Mouse (Mus musculus) thymus, postnatal 10 days (tissue): ENCODE data around the gene Slco3a1.
A peak's percentile ranks its signal among the peaks of the same experiment; 100 is the strongest.

Experiments
- DNase-seq, 2 experiments: peaks; one replicate each; pipeline ENCODE4 v3.0.0; 2021; ENCODE audit warnings: low spot score in 2 of 2

Slco3a1 gene

DNA sequence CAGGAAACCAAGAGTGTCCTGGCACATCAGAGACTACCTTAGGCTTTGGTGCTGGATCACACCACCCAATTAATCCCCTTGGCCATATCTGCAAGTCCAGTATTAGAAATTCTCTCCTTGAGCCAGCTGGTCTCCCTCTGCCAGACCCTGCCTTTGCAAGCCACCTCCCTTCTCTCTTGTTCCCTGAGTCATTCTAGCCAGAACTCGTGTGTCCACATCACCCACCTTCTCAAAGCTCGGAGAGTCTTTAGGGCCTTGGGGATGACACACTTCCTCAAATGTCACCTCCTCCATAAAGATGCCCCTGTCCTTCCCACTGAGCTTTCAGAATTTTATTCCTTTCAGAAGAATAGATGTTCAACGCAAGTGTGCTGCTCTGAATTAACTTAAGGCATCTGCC, 172.3 kb downstream of the Slco3a1 start:
- no peak for DNase-seq

DNA sequence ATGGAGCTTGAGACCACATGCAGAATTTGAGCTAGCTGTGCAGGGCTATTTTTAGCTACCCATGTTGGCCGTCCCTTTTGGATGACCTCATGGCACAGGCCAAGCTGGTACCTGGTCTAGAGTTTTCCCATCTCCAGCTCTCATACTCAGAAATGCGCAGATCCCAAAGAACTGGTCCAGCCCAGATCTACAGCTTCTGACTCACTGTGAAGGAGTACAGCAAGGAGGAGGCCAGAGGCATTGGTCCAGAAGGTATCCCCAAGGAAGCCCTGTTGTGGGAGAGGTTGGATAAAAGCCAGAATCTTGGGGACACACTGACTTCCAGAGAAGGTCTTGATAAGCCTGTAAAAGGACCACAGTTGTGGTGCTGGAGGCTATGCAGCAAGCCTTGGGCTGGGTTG, 172.7 kb downstream of the Slco3a1 start:
- no peak for DNase-seq

DNA sequence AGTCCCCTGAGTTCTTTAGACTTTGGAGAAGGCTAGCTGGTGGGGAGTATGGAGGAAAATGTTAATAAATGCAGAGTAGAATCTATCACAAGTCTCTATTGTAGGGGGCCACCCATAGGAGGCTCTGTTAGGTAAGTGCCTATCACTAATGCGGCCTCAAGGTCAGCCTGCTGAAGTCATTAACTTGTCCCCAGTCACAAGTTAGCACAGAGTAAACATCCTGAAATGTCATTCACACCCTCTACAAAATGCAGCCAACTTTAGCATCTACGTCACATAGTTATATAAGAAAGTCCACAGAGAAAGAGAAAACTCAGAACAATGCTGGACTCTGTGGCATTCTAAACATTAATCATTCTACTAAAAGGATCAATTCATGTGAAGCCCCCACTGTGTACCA, 173.5 kb downstream of the Slco3a1 start:
- no peak for DNase-seq

DNA sequence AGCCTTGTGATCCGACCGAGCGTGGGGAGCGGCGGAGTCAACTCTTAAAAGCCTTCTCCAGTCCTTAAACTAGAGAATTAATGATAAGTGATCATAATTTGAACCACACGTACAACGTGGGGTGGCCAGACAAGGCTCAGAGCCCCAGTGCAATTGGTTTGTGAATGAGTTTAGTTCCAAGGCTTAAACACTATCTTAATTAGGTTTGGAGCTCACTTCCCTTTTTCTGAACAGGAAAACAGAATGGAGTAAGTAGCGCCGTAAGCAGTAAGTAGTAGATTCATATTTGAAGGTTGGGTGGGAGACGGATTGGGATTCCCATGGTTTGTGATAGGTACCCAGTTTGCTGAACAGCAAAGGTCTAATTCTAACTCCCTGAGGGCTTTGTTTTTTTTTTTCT, 176.7 kb downstream of the Slco3a1 start:
- DNase-seq: no peak

DNA sequence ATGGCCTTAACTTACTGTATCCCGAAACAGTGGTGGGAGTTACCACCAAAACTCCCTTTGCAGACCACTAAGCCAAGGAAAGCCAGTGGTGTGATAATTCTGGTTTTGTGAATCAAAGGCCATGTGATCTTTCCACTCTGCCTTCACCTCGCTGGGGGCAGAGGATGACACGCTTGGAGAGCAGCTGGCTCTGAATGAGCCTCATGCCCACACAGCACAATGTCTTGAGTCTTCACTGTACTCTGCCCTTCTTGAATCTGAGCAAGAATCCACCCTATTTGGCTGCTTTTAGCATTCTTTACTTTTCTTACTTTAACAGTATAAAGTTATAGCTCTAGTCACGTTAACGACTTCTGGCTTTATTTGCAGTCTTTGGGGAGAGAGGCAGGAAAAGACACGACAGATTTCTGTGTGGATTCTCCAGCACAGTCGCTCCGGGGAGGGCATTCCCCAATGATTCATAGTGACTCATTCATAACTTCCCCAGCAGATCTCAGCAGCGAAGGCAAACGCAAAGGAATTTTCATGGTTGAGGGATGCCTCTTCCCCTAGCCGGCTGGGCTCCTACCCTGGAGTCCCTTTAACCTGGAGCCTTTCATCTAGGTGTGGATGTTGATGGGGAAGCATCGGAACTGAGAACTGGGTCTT, 178.1 kb downstream of the Slco3a1 start:
- DNase-seq: no peak

DNA sequence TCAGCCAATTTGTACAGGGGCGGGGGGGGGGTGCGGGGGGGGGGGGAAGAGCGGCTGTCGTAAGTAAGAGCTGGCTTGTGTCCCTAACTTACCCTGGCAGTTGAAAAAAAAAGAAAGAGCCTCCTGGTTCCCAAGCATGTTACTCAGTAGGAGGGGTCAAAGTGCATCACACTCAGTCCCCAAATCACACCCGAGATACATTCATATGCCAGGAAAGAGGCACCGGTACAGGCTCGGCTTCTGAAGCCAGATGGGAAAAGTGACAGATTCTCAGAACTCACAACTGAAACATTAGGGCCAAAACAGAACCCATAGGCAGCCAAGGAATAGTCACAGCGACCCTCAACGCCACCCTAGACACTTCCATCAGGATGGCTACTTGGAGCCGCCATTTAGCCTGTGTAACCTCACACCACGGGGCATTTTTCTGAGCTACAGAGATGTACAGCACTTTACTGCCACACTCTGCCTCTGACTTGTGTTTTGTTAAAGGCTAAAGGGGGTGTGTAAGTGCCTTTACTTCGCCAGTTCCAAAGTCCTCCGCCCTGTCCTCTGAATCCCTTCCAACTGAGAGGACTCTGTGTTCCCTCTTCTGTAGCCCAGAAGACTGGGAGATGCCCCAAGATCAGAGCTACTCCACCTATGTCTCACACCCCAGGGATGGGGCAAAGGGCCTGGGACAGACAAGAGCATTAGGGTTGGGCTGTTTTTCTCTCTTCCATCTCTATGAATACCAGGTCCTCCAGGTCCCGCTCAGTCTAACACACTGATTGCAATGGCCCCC, 179.2 kb downstream of the Slco3a1 start:
- DNase-seq: no peak

DNA sequence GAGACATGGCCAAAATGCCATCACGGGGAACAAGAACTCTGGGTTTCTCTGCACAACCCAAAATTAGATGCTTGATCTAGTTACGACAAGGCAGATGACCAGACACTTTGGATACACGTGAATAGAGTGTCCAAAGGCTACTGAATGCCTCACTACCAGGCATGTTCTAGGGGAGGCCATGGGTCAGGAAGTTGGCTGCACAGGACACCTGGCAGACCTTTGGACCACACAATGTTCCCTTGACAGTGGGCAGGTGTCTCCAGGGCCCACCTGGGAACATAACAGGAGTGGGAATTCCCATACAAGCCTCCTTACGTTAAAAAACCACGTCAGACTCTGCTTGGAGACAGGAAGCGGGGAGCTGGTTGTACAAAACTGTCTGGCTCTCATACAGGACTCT, 181.5 kb downstream of the Slco3a1 start:
- DNase-seq: no peak

DNA sequence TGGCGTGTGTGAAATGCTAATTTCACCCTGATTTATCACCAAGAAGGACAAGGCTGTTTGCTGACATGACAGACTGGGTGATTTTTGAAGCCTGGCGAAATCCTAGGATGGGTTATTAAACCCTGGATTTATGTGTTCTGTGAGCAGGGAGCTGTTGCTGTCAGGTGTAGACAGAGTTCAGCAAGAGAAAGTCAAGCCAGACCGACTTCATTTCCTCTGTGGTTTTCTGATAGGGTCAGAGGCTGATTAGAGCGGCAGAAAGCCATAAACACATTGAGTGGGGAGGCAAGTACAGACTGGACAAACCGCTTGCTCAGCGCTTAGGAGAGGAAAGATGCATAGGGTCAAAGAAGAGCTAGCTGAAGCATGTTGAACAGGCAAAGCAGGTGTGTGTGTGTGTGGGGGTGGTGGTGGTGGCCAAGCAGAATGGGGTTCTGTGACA, 182.4 kb downstream of the Slco3a1 start:
- no peak for DNase-seq

DNA sequence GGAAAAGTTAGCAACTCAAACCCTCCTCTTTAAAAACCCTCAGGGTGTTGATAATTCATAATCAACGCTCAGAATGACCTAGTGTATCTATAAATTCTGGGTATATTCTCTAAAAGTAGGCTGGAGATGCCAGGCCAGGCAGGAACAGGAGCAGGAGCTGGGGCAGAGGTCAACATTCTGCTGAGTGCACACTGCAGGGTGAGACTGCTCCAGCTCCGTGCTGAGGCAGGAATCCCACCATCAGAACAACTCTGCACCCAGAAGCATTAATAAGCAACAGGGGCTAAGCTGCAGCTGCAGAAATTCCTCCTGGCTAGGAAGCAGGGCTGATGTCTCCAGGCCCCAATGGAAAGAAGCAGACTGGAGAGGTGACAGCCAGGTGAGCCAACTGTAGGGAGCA, 182.9 kb downstream of the Slco3a1 start:
- no peak for DNase-seq

DNA sequence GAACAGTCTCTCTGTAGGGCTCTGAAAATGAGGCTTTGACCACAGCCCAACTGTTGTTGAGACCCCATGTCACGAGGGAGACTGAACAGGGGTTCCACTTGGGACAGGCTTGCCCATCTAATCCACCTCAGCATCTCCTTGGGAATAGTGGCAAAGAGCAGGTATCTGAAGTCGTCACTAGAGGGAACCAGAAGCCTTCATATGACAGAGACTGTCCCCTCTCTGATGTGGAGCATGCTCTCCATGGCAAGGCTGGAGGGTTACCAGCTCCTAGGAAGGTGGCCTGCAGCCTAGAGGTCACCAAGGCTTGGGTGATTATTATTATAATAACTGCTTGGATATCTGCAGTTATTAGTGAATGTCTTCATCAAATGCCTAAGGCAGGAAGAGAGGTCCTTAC, 183.4 kb downstream of the Slco3a1 start:
- peak in 1 of 2 experiments; percentile 11 for DNase-seq

DNA sequence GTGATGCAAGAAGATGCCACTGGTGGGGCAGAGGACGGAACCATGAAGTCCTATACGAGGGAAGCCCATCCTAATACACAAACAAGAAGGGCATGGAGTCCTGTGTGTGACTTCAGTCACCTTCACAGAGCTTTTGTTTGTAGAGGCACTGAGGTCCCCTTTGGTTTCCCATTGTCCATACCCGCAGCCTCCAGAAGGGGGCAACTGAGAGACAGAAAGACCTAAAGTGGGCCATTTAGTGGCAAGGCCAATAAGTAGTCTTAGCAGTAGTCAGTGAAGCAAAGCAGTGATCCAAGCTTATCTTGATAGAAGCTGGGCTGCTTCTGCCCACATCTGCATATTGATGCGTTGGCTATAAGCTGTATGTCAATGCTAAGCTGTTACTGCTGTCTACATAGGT, 184.9 kb downstream of the Slco3a1 start:
- DNase-seq: peak; percentile 37 to 56

DNA sequence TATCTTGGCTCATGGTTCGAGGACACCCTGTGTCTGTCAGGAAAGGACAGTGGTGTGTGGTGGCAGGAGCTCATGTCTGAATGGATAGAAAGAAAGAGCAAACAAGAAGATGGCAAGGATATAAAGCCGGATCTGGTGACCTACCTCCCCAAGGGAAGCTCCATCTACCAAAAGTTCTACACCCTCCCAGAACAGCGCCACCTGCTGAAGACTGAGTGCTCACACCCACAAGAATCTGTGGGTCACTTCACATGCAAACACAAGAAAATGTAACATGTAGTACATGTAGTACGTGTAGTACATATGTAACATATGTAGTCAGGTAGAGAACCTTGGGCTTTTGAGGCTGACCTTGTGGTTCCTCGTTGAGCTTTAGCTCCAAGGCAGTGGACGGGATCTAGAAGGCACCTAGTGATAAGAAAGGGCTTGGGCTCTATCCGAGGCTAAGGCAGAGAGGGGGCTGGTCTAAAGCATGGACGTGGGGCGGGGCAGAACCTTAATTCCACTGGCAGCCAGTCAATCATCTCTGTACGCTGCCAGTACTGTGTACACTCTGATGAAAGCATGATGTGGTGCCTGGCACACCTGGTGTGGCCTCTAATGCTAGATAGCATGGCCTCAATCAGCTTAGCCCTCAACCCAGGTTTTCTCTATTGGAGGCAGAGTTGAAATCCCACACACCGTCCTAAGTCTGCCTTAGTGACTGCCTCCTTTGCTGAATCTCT, 186.2 kb downstream of the Slco3a1 start:
- DNase-seq: peak in 1 of 2 experiments; percentile 11

DNA sequence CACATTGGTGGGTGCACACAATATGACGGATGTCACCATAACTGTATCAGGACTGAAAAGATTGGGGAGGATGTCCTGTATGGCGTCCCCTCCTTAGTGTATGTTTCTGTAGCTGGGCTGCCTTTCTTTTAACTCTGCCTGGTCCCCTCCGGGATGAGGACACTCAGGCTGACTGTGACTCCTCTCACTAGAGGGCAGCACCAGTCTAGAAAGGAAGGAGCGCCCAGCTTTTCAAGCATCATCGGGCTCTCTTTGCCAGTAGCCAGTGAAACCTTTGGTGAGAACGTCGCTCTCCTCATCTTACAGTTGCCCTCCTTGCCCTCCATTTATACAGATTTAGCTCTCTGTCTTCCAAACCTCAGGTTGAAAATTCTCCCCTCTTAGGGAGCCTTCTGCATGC, 187.2 kb downstream of the Slco3a1 start:
- peak in 1 of 2 experiments; percentile 46 for DNase-seq

DNA sequence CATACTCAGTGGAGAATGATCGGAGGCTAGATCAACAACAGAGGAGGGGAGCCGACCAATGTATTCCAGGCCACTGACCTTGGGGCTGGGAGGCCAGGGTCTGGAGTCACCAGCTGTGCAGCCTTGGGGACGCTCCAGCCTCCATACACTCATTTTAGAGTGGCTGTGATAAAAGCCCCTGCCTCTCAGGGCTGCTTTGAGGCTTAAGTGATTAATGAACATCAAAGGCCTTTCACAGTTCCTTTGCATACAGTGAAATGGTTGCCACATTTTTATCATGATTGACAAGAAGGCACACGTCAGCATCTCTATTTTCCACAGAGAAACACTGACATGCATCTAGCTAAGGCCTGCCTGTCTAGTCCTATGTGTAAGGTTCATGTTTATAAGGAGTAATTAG, 189.0 kb downstream of the Slco3a1 start:
- DNase-seq: no peak

DNA sequence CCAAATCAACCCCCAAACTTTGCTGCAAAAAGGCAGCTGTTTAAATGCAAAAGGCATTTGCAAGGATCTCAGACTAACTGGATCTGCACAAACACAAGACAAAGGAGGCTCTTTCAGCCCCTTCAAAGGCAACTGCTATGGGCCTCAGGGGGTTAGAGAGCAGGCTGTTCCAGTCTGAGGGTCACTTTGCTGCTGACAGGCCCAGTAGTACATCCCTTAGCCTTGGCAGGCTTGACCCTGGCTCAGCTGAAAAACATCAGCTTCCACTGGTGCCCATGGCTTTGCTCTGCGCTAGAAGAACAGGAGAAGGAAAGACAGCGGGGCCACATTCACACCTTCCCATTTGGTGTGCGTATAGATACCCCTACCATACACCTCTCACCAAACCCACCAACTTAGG, 189.6 kb downstream of the Slco3a1 start:
- no peak for DNase-seq

DNA sequence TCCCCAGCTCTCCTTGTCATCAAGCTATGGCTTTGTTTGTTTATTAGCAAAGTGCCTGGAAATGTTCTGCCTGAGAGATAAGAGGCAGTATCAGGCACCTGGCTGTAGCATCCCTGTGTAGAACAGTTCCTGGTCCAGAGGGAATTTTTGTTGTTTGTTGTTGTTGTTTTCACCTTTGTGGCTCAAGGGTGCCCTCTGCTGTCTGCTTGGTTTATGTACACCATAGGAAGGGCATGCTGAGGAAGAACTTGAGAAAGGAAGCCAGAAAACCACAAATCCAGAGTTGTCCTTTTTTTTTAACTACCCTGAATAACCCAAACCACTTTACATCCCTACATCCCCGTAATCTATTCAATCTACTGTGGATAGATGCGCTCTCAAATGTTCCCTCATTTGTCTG, 191.1 kb downstream of the Slco3a1 start:
- DNase-seq: peak in 1 of 2 experiments; percentile 20

DNA sequence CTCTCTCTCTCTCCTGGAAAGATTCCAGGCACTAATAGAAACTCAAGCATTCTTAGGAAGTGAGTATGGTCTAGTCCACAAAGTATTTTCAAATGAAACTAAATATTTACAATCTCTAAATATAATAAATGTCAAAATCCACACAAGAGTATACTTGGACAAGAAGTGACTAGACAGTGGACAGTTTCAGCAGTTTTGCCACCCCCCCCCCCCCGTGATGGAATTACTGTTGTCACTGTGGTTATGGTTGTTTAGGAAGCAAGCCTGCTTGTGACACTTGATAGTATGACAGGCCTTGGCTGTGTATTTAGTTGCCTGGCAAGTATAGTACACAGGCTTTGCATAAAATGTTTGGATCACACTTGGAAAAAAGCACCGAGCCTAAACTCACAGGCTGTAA, 192.9 kb downstream of the Slco3a1 start:
- no peak for DNase-seq

DNA sequence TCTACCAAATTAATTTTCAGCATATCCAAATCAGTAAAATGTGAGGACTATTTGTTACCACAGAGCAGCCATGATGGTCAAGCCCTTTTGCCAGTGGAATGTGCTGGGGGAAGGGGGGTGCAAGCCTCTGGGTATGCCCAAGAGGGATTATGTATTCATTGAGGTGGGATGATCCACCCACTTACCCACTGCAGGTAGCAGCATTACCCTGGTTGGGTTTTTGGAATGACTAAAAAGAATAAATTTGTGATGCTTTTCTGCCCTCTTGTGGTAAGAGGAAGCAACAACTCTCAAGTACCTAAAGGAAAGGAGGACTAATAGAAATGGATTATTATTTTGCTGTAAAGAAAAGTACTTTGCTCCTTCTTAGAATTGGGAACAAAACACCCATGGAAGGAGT, 197.6 kb downstream of the Slco3a1 start:
- DNase-seq: peak in 1 of 2 experiments; percentile 24

DNA sequence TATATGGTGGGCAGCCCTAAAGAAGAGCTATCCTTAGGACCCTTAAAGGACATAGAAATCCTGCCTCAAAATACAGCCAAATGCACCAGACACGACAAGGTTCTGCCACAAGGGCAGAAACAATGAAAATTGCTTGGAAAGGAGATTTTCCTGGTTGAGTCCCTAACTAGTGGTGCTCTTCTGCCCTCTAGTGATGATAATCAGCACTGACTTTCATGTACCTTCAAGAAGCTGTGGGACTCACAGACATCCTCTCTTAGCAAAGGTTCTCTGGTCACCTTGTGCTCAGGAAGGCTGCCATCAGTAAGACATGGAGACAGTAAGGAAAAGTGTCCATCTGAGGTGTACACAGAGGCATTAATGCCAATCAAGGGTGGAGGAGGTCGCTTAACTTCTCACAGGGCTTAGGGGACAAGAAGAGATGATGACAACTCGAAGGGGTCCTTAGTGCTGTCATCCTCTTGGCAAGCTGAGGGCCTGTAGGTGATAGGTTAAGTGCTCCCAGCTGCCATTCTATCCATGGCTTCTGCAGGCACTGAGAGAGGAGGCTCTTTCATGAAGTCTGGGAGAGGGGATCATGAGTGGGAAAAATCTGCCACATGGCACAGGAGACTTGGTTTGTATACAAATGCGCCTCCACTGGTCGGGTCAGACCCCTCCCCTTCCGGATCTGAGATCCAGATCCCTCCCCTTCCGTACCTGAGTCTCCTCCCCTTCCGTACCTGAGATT, 199.9 kb downstream of the Slco3a1 start:
- DNase-seq: peak in 1 of 2 experiments; percentile 38

DNA sequence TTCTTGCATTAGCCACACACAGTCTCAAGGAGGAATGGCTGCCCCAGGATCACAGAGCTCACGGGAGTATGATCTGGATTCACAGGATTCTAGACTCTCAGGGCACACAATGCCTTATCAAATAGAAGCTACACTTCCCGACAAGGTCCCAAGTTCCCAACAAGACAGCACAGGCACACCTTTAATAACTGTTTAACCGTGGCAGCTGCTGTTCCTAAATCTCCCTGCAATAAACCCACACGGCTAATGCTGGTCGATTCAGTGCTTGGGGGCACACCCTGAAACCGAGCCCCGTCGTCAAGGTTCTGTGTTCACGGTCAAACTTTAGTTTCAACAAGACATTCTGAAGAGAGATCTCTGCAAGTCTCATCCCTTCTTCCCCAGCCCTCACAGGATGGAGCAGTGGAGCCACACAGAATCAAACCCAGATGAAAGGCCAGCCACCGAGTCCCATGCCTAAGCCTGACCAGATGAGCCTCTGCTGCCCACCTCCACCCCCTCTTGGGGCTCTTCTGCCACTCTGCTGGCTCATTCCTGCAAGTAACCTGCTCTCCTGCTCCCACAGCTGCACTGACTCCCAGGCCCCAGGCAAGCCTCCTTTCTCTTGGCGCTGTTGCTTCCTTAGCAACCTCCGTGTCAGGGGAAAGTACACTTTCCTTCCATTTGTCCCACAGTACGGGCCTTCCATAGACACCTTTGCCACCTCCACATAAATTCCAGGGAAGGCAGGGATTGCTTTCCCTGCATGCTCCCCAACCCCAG, 200.7 kb downstream of the Slco3a1 start:
- DNase-seq: no peak

DNA sequence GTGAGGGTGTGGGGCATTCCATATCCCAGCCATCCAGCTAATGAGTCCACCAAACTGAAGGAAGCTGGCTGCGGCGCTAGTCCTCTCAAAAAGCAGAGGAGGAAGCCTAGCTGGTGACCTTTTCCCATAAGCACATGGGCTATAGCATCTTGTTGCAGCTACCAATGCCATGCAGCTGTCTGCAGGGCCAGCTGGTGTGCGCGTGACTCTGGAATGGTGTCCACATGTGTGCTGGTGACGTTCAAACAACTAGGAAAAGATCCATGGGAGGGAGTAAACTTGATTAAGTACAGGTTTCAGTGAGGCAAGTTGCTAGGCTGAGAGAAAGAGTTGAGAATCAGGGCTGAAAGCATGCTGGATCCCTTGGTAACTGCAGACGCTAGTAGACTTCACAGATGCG, 201.3 kb downstream of the Slco3a1 start:
- DNase-seq: no peak
